Mouse (Mus musculus) midbrain, embryonic 11.5 days (tissue): ENCODE measurements around the gene 9430015G10Rik. TPM values are rescaled to one million over a fixed set of nuclear protein-coding genes. Genes with fewer than 3 reads are reported as not detected.

Source experiments
- ATAC-seq: fragments of 200-750 bp; cut with Nextera tagmentation; 2 replicates; pipeline ENCODE4 v1.8.0; 2017; ENCODE audit warnings: moderate TSS enrichment, moderate library complexity; ENCODE audit not compliant: low FRiP score
- DNase-seq: peaks from one replicate; pipeline ENCODE4 v3.0.0; 2015; ENCODE audit warnings: low spot score; ENCODE audit errors: missing footprints
- H3K27ac ChIP-seq: fragments of 300-500 bp; sonication (generic); 2 replicates; pipeline ENCODE4 v1.5.1; 2014; ENCODE audit warnings: low read depth, low read length
- H3K27me3 ChIP-seq: fragments of 300-500 bp; sonication (generic); 2 replicates; pipeline ENCODE4 v1.6.1; 2014; ENCODE audit warnings: mild to moderate bottlenecking, low read length, moderate library complexity, mixed read lengths; ENCODE audit not compliant: control insufficient read depth, insufficient read depth
- H3K36me3 ChIP-seq: fragments of 300-500 bp; sonication (generic); 2 replicates; pipeline ENCODE4 v1.6.1; 2014; ENCODE audit warnings: mild to moderate bottlenecking, low read length, moderate library complexity, mixed read lengths; ENCODE audit not compliant: control insufficient read depth, insufficient read depth
- H3K4me1 ChIP-seq: fragments of 300-500 bp; sonication (generic); 2 replicates; pipeline ENCODE4 v1.6.1; 2014; ENCODE audit warnings: low read length; ENCODE audit not compliant: control insufficient read depth, insufficient read depth
- H3K4me2 ChIP-seq: fragments of 300-500 bp; sonication (generic); 2 replicates; pipeline ENCODE4 v1.6.1; 2014; ENCODE audit warnings: mild to moderate bottlenecking, moderate library complexity
- H3K4me3 ChIP-seq: fragments of 300-500 bp; sonication (generic); 2 replicates; pipeline ENCODE4 v1.5.1; 2014; ENCODE audit warnings: low read depth, low read length
- H3K9ac ChIP-seq: fragments of 300-500 bp; sonication (generic); 2 replicates; pipeline ENCODE4 v1.6.1; 2014; ENCODE audit warnings: low read length
- H3K9me3 ChIP-seq: fragments of 300-500 bp; sonication (generic); 2 replicates; pipeline ENCODE4 v1.6.1; 2016; ENCODE audit warnings: low read length; ENCODE audit not compliant: control insufficient read depth
- WGBS: fragments of 180-500 bp; shearing (Covaris S2); extraction: QIAGEN DNeasy Blood & Tissue Kit; methylation state at CpG from one replicate; pipeline ENCODE4 v1.1.7; 2014; 5-methylcytosine and 5-hydroxymethylcytosine counted together
- polyA plus RNA-seq: library from polyadenylated mRNA; unstranded; fragments of >200 nt; fragmentation: Nextera tagmentation; extraction: Ambion mirVana; gene quantifications from 2 replicates; pipeline ENCODE4 v1.2.1, GENCODE M21; 2014

The 9430015G10Rik gene
- 49.5 and 55.7 TPM in 2 replicates for polyA plus RNA-seq

DNA sequence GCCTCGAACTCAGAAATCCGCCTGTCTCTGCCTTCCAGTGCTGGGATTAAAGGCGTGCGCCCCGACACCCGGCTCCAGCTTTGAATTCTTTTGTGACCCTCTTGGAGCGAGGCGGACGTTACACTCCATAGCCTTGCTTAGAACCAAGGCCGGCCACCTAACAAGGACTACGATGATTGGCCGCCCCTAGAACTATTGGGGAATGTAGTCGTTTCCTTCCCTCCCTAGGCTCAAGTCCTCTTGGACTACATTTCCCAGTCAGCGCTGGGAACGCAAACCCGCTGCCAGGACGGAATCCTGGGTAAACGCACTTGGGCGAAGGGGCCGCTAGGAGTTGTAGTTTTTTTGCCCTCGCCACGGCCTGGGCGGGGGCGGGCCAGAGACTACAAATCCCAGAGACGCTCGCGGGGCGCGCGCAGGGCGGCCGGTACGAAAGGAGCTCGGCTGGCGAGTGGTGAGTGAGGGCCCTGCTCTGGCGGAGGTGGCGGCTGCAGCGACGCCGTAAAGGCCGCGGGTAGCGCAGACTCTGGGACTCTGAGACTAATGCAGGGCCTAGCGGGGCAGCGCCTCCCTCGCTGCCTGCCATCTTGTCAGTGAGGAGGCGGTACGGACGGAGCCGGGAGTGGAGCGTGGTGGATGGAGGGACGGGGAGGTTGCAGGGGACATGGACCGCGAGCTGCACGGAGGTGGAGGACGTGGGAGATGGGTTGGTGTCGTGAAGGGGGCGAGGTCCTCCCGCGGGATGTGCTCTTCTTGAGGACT lies at the start of gene 9430015G10Rik:
Gene 9430015G10Rik (plus strand): TSS at position 413 of the 762 bp plus-strand sequence.
- WGBS = under 1% methylated on average over 60 of the region's 60 CpGs
- Histone ChIP-seq H3K4me1 (peaks cover 5% of the 10 kb centered on the region), H3K27me3 (no peaks in the 10 kb centered on the region), H3K4me2 (peak within 1 kb of the TSS; percentile 45), H3K9me3 (no peaks in the 10 kb centered on the region), H3K4me3 (peak within 1 kb of the TSS; percentile 77), H3K36me3 (no peaks in the 10 kb centered on the region), H3K27ac (peak within 1 kb of the TSS; percentile 76), H3K9ac (peak within 1 kb of the TSS; percentile 88)
- DNase-seq (peak; percentile 100), ATAC-seq (peak; percentile 98)

DNA sequence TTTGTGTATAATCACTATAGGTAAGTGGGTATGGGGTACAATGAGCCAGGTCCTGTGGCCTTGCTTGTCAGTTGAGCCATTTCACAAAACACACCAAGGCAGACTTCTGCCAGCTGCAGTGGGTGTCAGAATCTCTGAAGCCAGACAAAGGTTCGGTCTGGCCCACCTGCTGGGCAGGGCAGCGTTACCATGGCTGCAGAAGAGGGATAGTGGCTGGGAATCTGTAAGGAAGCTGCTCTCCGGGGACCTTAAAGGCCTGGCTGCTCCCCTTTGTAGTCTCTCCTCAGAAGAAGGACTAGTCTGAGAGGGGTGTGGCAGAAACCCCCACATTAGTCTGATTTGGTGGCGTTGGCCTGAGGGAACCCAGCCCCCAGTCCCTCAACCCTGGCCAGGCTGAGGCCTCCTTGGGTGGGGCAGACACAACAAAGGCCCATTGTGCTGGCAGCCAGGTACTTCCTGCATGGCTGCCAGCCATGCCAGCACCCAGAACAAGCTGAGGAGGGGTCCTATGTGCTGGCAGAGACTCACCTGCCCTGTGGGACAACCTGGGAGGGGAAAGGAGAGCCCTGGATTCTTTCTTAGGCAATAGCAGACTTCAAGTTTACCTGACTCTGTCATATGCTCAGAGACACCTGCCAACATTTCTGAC lies 45.8 kb upstream of the 9430015G10Rik start:
- H3K9ac ChIP-seq = no peak overlapping the region
- peak; percentile 40; the same call in 1 of the 2 replicates for ATAC-seq
- no peak overlapping the region for H3K4me2 ChIP-seq
- no peaks in the 10 kb centered on the region for H3K27me3 ChIP-seq
- H3K36me3 ChIP-seq = no peaks in the 10 kb centered on the region
- peaks cover 4% of the 10 kb centered on the region for H3K4me1 ChIP-seq
- H3K4me3 ChIP-seq = no peak overlapping the region
- no peak overlapping the region for H3K27ac ChIP-seq
- H3K9me3 ChIP-seq = no peaks in the 10 kb centered on the region
- 1% methylated on average over 4 of the region's 4 CpGs for WGBS
- no peak for DNase-seq

DNA sequence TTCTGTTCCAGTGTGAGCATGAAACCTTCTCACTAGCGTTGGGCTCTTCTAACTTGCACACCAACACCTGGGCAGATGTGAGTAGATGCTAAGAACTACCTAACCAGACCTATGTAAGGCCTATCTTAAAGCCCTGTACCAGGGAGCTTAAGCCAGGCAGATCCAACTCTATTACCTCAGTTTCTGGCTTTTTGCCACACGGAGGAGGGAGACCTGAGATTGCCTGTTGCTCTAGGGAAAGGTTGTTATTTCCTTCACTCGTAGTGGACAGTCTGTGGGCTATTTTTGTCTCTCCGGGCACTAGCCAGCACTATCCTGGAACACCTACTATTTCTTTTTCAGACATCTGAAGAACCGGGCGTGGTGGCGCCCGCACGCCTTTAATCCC lies 45.3 kb upstream of the 9430015G10Rik start:
- no peak overlapping the region for H3K4me2 ChIP-seq
- no peaks in the 10 kb centered on the region for H3K36me3 ChIP-seq
- 86% methylated on average over 9 of the region's 9 CpGs for WGBS
- no peak for DNase-seq
- no peak overlapping the region for H3K4me3 ChIP-seq
- H3K27me3 ChIP-seq = no peaks in the 10 kb centered on the region
- no peak overlapping the region for H3K9ac ChIP-seq
- H3K9me3 ChIP-seq = no peaks in the 10 kb centered on the region
- no peak overlapping the region for H3K27ac ChIP-seq
- H3K4me1 ChIP-seq = peaks cover 4% of the 10 kb centered on the region
- ATAC-seq = no peak

DNA sequence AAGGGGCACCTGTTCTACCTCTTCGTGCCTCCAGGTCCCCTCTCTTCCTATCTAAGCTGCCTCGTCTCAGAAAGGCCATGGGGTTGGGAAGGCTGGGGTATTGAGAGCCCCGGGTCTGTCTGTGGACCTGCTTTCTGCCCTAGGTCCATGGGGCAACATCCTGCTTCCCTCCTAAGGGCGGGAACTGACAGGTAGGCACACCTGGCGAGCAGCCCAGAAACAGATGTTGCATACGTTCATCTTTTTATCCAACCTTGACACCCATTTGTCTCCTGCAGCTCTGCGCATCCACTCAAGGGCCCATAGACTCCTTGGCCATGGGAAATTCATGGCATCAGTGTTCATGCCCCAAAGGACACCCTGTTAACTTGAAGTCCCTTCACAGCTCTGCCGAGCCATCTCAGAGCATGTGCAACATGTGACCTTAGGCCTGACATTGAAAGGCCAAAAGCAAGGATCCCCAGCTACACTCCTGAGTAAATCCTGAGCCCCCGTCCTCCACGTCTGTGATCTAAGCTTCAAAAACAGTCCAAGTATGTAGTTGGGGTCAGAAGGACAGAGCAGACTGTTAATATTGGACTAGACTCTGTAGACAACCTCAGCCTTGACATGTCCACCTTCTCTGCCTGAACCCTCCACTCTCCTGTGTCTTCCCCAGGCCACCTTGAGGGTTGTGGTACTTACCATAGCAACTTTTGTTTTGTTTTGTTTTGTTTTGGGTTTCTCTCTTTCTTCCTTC lies 44.5 kb upstream of the 9430015G10Rik start:
- no peak overlapping the region for H3K4me3 ChIP-seq
- no peak overlapping the region for H3K27ac ChIP-seq
- H3K9me3 ChIP-seq = no peaks in the 10 kb centered on the region
- WGBS = 89% methylated on average over 10 of the region's 10 CpGs
- no peak for ATAC-seq
- no peak overlapping the region for H3K4me2 ChIP-seq
- no peak overlapping the region for H3K9ac ChIP-seq
- no peak for DNase-seq
- H3K27me3 ChIP-seq = no peaks in the 10 kb centered on the region
- no peaks in the 10 kb centered on the region for H3K36me3 ChIP-seq
- peaks cover 4% of the 10 kb centered on the region for H3K4me1 ChIP-seq

DNA sequence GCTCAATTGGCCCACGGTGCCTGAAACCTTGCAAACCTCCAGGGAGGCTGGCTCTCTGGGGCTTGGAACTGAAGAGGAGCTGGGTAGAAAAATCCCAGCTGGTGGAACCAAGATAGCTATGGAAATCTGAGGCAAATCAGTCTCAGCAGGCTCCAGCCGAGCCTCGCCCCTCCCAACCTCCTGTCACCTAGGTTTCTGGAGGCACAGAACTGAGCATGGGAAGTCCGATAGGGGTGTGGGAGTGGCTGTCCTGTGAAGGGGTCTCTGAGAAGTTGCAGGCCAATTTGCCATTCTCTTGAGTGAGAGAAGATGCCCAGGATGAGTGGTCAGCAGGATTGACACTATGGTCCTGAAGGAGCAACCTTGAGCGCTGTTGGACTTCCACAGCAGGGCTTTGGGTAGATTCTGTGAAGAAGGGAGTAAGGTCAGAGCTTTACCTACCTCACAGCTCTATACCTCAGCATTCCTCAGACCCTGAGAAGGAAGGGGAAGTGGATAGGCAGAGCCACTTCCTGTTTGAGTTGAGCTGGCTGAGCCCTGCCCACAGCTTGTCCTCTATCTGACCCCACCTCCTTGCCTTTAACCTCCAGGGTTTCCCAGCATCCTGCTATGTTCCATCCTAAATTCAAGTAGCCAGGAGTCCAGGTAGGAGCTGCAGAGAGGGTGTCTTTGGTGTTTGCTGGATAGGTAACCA lies 42.4 kb upstream of the 9430015G10Rik start:
- peaks cover 4% of the 10 kb centered on the region for H3K4me1 ChIP-seq
- WGBS = 80% methylated on average over 5 of the region's 5 CpGs
- ATAC-seq = no peak
- no peak for DNase-seq
- H3K27me3 ChIP-seq = no peaks in the 10 kb centered on the region
- no peak overlapping the region for H3K4me2 ChIP-seq
- no peak overlapping the region for H3K4me3 ChIP-seq
- H3K9ac ChIP-seq = no peak overlapping the region
- H3K36me3 ChIP-seq = no peaks in the 10 kb centered on the region
- H3K9me3 ChIP-seq = no peaks in the 10 kb centered on the region
- H3K27ac ChIP-seq = no peak overlapping the region

DNA sequence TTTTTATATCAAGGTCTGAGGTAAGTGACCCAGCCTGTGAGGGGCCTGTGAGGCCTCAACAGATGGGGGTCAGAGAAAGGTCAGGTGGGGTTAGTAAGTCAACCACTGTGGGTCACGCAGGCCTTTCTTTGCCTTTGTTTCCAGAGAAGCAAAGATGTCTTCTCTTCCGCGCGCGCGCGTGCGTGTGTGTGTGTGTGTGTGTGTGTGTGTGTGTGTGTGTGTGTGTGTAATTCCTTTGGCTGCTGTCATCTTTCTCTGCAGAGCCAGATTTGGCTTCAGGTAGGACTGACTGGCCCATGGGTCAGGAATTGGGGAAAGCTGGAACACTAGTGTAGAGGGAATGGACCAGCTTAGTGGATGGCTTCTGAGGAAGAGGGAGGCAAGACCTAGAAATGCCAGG lies 40.1 kb upstream of the 9430015G10Rik start:
- H3K27me3 ChIP-seq = no peaks in the 10 kb centered on the region
- ATAC-seq (no peak), DNase-seq (no peak)
- no peak overlapping the region for H3K9ac ChIP-seq
- H3K36me3 ChIP-seq = no peaks in the 10 kb centered on the region
- no peak overlapping the region for H3K4me2 ChIP-seq
- H3K27ac ChIP-seq = no peak overlapping the region
- H3K4me3 ChIP-seq = no peak overlapping the region
- WGBS = 95% methylated on average over 8 of the region's 8 CpGs
- H3K4me1 ChIP-seq = no peaks in the 10 kb centered on the region
- no peaks in the 10 kb centered on the region for H3K9me3 ChIP-seq

DNA sequence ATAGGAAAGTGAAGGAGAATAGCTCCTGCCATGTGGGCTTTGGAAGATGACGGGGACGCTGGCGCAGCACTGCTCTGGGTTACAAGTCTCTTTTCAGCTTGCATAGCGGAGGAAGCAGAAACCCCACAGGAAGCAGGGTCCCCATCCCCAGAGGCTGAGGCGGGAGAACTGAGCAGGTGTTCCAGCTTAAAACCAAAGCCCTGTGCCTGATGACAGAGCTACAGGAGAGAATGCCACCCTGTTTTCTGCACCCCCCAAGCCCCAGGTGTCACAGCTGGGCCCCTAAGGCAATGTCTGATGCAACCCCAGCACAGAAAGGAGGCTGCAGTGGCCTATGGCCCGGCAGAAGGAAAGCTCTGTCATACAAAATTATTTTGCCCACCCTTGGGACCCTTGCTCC lies 39.5 kb upstream of the 9430015G10Rik start:
- Histone ChIP-seq H3K27me3 (no peaks in the 10 kb centered on the region), H3K4me1 (no peaks in the 10 kb centered on the region), H3K9me3 (no peaks in the 10 kb centered on the region), H3K4me3 (no peak overlapping the region), H3K36me3 (no peaks in the 10 kb centered on the region), H3K27ac (no peak overlapping the region), H3K4me2 (no peak overlapping the region), H3K9ac (no peak overlapping the region)
- no peak for DNase-seq
- 45% methylated on average over 6 of the region's 6 CpGs for WGBS
- peak; percentile 16; the same call in 1 of the 2 replicates for ATAC-seq

DNA sequence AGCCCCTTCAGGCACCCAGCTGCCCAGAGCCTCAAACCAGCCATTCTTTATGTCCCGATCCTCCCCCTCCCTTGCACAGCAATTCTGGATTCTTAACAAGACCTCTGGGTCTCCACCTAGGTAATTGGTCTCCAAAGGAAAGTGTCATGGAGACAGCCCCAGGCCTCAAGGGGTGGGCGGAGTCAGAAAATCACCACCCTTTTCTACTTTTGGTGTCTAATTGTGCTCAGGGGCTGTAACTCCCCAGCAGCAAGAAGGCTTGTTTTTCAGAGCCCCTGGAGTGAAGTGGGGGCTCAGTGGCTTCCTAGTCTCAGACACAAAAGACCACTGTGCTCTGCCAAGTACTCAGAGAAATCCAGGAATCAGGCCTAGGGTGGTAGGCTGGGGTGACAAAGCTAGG lies 39.1 kb upstream of the 9430015G10Rik start:
- H3K4me3 ChIP-seq = no peak overlapping the region
- no peaks in the 10 kb centered on the region for H3K9me3 ChIP-seq
- no peaks in the 10 kb centered on the region for H3K36me3 ChIP-seq
- H3K27me3 ChIP-seq = no peaks in the 10 kb centered on the region
- H3K9ac ChIP-seq = no peak overlapping the region
- no peak overlapping the region for H3K27ac ChIP-seq
- H3K4me1 ChIP-seq = no peaks in the 10 kb centered on the region
- ATAC-seq (no peak), DNase-seq (no peak)
- no peak overlapping the region for H3K4me2 ChIP-seq
- 69% methylated on average over 2 of the region's 2 CpGs for WGBS
